Mouse (Mus musculus) Muller cell, postnatal 12 days (primary cell): ENCODE data around the gene Atg10.
"Not testable (repeated sequence)": the region's sequence is repeated elsewhere in the genome, so short reads cannot be mapped to it uniquely, and the experiment has no call there.

Experiments
- DNase-seq: peaks from one replicate; pipeline ENCODE4 v3.0.0-alpha.2; 2015; ENCODE audit errors: inconsistent ontology term

Atg10 gene

GRCm38 (mm10) chr13:91223587-91224437, at the start of gene Atg10:
TSS of gene Atg10 (minus strand) at chr13:91223968.
- peak; percentile 95 for DNase-seq

GRCm38 (mm10) chr13:91252406-91252805, 28.6 kb upstream of the Atg10 start:
- no peak for DNase-seq

DNA sequence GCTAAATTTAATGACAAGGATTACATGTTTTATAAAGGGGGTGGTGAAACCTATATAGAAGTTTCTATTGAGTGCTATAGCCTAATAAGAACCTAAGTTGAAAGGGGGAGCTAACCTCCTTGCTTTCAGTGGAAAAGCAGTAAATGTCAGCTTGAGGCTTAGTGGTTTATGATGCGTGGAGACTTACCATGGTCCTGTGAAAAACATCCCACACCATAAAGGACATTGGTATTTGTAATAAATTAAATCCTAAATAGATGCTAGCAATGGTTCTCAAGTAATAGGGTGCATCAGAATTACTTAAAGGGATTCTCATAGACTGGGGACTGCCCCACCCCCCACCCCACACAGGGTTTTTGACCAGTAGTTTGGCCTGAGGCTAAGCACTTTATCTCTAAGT, 27.9 kb upstream of the Atg10 start:
- no peak for DNase-seq

DNA sequence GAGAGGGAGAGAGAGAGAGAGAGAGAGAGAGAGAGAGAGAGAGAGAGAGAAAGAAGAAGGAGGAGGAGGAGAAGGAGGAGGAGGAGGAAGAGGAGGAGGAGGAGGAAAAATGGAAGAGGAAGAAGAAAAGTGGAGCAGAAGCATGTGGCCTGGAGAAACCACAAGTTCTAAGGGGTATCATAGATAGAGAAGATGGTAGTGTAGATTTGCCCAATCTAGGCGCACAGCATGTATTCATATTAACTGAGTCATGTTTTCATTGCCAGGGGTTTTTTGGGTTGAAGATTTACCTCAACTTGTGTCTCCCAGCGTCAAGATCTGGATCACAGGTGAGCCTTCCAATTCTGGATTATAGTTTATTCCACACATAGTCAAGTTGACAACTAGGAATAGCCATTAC, 26.3 kb upstream of the Atg10 start:
- not testable (repeated sequence) for DNase-seq

GRCm38 (mm10) chr13:91246472-91246871, 22.7 kb upstream of the Atg10 start:
- DNase-seq, result no peak

DNA sequence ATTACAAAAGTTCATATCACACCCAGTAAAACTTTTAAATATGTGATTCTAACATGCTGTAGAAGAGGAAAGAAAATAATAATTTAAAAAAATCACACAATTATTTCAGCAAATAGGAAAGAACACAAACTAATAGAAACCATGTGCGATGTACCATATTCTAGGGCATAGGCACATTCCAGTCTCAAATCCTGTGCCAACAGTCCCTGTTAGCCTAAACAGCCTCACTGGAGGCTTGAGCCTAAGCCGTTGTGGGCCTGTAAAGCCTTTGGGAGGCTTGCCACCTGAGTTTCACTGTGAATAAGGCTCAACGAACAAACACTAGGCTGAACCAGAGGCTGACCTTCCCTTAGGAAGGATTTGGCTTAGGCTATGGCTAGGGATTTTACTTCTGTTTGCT, 14.2 kb upstream of the Atg10 start:
- DNase-seq, result no peak

- no peak for DNase-seq
These were observed 13.1 kb upstream of the Atg10 start for GRCm38 (mm10) chr13:91236884-91237283.

- DNase-seq, result peak; percentile 40
These were observed 658 bp upstream of the Atg10 start for GRCm38 (mm10) chr13:91224438-91224814.

DNA sequence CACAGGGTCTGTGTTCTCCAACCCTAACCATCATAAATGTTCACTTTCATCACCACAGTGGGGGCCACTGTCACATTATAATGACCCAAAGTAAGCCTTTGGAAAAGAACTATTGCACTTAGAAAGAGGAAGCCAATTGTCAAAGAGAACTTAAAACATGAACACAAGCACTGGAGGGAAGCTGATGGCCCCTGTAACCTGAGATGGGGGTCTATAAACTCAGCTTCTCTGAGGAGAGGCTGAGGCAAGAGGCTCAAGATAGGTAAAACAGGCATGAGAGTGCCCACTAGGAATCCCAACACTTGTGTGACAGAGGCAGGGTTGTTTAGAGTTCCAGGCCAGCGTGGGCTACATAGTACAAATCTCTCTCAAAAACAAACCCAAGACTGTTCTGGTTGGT, 705 bp downstream of the Atg10 start:
- no peak for DNase-seq

- DNase-seq, result no peak
These were observed 2.1 kb downstream of the Atg10 start for GRCm38 (mm10) chr13:91221696-91222095.

DNA sequence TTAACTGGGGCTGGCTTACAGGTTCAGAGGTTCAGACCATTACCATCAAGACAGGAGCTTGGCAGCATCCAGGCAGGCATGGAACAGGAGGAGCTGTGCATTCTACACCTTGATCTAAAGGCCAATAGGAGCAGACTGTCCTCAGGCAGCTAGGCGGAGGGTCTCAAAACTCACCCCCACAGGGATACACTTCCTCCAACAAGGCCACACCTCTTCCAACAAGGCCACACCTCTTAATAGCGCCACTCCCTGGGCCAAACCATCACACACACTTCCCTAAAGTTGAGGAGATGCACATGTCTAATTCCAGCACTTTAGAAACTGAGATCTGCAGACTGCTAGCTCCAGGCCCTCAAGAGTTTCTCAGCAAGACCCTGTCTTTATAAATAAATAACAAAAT, 6.1 kb downstream of the Atg10 start:
- no peak for DNase-seq

GRCm38 (mm10) chr13:91216656-91217205, 7.0 kb downstream of the Atg10 start:
- no peak for DNase-seq

GRCm38 (mm10) chr13:91212958-91213357, 10.8 kb downstream of the Atg10 start:
- no peak for DNase-seq

GRCm38 (mm10) chr13:91206237-91206636, 17.5 kb downstream of the Atg10 start:
- DNase-seq, result no peak

GRCm38 (mm10) chr13:91202564-91202963, 21.2 kb downstream of the Atg10 start:
- no peak for DNase-seq

DNA sequence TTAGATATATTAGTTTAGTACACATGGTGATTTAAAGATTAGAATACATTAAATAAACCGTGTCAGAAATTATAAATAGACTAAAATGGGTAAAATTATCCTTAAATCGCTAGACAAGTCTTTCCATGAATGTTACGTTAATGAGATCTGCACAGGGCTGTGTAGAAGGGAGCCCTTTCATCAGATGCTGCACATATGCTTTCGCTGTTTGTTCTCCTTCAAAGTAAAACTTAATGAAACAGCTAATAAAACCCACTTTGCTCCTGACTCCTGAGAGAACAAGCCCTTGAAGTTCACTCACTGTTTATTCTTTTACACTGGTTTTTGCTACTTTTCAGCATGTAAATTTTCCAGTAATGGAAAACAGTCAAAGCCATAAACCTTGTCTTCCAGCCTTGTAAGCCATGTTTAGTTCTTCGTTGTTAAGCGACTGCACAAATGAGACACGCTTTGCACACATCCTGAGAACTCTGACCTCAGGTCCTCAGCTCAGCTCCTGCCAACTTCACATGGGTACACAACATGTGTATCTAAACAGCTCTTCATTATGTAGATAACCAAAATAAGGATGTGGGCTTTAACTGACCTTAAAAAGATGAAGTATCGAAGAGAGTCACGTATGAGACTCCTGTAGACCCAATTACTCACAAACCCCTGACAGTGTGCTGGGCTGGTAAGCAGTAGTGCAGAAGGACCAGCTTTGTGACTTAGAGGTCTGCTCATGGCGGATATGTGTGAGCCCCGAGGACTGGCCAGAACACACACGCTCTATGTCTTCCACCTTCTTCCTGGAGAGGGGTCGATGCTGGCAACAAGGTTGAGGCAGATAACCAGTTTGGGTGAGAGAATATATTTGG, 36.2 kb downstream of the Atg10 start:
- DNase-seq, result no peak

DNA sequence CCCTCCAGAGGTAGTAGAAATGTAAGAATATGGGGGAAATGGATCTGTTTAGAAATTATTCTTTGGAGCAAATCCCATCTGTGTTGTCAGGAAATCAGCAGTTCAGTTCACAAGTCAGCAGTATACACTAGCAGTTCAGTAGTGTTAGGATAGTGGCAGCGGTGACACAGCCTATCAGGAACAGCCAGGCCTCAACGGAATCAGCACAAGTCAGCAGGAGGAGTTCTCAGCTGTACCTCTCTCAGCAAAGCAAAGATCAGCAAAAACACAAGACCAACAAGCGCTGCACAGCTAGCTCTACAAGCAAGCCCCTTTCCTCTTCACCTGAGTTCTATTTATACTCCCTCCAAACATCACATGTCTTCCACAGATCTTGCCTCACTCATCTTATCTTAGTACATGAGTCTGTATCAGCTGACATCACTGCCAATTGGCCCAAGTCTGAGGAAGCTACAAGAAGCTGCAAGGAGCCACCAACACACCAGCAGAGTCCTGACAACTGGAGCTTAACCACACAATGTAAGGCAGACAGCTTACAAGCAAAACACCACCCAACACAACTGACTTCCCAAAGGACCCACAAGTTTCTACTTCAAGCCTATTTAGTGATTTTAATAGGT, 38.4 kb downstream of the Atg10 start:
- no peak for DNase-seq

DNA sequence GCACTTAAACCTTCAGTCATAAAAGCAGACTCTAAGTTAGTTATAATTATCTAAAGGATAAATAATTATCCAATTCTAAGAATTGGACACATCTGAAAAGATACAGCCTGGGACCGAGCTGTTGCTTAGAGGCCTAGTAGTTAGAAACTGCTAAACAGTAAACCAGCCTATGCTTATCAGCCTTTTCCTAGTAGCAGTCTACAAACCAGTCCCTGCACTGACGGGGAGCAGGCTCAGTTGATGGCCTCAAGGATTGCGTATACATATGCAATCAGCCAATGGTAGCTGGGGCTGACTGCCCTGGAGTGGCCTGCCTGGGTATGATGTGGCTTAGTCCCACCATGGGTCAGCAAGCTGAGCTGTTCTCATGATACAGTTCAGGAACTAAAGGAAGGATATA, 39.5 kb downstream of the Atg10 start:
- no peak for DNase-seq

GRCm38 (mm10) chr13:91180364-91180763, 43.4 kb downstream of the Atg10 start:
- DNase-seq, result no peak

- DNase-seq, result no peak
These were observed 44.4 kb downstream of the Atg10 start for GRCm38 (mm10) chr13:91179174-91179899.

DNA sequence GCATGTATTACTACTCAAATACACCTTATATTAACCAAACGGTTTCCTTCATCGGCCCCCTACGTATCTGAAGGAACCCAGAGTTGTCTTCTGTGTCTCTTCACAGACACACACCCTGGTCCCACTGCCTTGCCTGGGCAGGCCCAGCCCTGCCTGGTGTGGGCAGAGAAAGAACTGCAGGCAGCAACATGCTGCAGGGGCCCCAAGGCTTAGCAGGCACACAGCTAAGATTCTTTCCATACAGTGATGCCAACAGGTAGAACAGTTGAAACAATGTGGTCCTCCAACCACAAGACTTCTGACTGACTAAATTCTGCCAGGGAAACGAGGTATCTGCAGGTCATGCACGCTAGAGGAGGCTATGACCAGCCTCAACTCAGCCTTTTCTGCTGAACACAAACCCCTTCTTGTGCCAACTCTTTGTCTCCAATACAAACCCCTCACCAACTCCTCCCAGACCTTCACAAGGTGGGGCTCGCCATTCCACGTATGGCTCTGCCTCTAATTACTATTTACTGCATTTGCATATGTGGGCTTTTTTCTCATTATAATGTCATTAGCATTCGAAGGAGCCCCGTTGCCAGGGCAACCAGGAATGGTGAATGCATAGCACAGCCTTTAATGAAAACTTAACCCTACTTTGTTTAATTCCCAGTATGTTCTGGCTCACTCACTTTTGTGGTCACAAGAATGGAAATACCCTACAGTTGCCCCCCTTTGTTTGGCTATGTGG, 45.2 kb downstream of the Atg10 start:
- peak; percentile 38 for DNase-seq
